Mouse (Mus musculus) common myeloid progenitor, adult 5-6 weeks (primary cell): ENCODE measurements around the gene Boll. TPM values are rescaled to one million over a fixed set of nuclear protein-coding genes. Genes with fewer than 3 reads are reported as not detected.
"Not testable (repeated sequence)": the region's sequence is repeated elsewhere in the genome, so short reads cannot be mapped to it uniquely, and the experiment has no call there.

Experiments
- ATAC-seq: replicated peaks from 2 replicates; pipeline ENCODE4 v1.8.0; 2016; ENCODE audit warnings: low read depth, mild to moderate bottlenecking, moderate TSS enrichment, inconsistent platforms; ENCODE audit not compliant: poor library complexity, severe bottlenecking
- total RNA-seq: library from RNA; stranded (forward); fragments of 200-1000, 187-1606 nt; gene quantifications from 2 replicates; pipeline ENCODE4 v1.2.3, GENCODE M21; 2017

Gene Boll
- total RNA-seq = 1.3 TPM in 1 of 2 replicates, not detected in the other

DNA sequence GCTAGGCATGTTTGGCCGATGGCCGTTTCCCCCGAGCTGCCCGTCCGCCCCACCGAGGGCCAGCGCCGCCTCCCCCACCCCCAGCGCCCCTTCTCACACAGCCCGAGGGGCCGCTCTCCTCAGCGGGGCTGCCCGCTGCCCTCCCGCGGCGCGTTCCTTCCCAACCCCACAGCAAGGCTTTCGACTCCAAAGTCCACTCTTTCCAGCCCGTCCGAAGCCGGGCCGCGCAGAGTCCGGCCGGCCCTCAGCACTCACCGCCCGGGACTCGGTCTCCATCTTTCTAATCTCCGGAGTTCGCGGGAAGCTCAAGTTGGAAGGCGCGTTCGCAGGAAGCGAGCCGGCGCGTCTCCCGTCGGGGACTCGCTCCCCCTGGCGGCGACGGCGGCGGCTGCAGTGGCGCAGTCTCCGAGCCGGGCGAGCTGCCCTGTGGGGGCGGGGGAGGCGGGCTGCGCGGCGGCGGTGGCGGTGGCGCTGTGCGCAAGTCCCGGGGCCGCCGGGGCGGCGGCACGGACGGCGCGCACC is at the start of gene Boll:
TSS of gene Boll (minus strand) at position 426 of the 522 bp plus-strand sequence.
- peak; percentile 79 for ATAC-seq

DNA sequence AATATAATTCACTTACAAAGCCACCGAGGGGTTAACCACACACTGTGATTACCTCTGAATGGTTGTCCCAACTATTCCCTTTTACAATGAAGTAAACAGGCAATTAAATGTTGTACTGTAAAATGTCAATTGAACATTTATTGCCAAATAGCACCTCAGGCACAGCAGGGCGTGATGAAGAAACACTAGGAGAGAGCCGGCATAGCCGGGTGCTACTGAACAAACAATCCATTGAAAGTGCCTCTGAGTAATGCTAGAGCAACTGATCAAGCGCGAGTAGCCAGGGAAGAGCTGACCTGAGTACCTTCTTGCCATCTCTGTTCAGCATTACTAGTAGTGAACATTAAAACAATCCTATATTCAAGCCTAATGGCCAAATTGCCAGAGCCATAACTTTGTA is 49.3 kb upstream of the Boll start:
- ATAC-seq = no peak

DNA sequence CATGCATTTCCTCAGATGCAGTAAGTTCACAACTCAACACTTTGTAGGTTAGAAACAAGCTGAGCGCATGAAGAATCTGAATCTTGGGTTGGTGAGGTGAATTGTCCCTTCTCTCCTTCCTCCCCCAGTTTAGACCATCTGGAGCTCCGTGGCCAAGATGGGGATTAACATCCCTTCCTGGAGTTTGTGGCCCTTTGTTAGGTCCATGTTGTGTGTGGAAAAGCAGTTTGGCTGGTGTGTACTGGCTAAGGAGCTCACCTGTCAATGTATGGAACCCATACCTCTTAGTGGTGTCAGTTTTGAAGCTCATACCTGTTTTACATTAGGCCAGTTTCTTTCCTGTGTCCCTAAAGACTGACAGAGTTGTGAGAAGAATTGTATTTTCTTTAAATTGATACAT is 47.8 kb upstream of the Boll start:
- no peak for ATAC-seq

DNA sequence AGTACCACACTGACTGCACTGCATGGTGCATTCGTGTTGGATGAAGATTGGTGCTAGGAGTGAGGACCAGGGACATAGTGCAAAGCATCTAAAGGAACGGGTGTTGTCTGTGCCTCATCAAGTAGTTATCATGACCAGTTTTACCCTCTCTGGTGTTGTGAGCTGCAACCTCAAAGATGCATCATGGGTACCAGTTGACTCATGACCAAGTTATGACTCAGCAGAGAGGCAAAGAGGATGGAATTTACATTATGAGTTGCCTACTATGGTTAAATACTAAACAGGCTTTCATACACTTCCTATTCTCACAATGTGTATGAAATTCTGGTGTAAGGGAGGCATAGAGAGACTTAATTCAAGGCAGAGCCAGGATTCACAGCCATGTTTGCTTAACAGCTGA is 47.4 kb upstream of the Boll start:
- ATAC-seq = no peak

DNA sequence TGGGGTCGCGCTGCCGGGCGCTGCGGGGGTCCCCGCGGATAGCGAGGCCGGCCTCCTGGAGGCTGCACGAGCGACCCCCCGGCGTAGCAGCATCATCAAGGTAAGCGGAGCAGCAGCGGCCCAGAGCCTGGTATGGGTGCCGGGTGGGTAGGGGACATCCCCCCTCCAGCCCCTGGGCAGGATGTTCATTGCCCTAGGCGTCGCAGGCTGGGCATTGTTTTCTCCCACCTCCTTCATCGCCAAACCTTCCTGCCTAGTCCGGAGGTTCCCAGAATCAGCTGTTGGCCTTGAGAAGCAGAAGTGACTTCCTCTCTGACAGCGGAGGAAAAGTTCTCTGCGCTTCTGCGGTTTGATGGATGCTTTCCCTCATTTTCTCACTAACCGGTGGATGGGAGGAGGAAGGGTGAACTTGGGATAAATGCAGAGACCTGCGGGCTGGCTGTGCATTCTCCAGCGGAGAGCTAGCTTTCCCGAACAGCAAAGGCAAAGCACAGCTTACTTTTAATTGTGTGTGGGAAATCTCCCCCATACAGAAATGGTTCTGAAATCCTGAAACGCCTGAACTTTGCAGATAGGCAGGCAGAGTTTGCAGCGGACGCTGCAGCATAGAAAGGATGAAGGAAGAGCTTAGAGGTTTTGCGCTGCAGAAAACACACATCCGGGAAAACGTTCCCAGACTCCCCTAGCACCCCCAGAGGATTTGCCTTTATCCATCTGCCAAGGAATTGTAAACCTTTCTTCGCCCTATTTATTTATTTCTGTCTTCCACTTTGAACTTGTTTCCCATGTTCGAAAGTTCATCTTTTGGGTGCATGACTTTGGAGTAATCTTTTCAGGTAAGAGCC is 43.5 kb upstream of the Boll start:
- ATAC-seq = no peak

DNA sequence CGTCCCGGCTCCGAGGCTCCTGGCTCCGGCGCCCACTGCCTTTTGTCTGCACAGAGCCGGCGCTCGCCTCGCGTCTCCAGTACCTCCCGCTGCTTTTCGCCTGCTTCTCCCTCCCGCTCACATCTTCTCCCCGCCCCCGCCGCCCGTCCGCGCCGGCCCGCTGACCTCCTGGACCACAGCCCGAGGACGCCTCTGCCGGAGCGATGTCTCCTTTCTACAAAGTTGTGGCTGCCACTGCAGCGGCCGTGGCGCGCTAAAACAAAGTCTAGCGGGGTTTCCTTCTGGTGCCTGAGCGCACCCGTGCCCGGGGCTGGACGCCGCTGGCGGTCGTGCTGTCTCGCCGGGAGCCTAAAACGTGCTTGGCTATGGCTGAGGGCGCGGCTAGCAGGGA is 42.7 kb upstream of the Boll start:
- ATAC-seq = 0 out of 2 replicates have a peak, but pooled peaks have one; percentile 4

DNA sequence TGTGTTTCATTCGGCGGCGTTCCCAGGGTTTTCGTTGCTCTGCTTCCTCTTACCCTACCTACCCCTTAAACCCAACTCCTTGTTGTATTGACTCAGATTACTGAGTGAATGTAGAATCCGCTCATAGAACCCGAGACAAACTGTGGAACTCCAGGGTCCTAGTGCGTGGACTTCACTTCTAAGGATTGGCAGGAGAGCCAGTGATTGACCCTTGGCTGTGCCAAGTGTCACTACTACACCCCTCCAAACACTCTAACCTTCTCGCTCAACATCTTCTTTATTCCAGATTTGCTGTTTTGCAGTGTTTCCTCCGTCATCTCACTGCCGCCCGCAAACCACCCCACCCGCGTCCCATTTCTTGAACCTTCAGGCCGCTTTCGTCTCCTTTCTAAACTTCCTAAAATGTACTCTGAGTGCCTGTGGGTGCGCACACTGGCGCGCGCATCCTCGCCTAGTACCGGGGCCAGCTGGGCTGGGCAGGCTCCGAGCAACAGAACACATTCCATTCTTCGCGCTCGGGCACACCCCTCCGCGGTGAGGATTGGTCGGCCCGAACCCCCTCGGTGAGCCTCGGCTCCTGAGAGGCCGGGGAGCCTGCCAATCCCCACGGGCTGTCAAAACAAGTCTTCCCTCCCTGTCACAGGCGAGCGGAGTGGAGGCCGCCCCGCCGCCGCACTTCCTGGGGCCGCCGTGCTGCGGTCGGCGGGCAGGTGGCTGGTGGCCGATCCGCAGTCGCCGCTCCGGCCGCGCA is 42.2 kb upstream of the Boll start, which contains the start of gene Plcl1:
TSS of gene Plcl1 (plus strand) at position 650 of the 751 bp plus-strand sequence.
- ATAC-seq = peak; percentile 97

DNA sequence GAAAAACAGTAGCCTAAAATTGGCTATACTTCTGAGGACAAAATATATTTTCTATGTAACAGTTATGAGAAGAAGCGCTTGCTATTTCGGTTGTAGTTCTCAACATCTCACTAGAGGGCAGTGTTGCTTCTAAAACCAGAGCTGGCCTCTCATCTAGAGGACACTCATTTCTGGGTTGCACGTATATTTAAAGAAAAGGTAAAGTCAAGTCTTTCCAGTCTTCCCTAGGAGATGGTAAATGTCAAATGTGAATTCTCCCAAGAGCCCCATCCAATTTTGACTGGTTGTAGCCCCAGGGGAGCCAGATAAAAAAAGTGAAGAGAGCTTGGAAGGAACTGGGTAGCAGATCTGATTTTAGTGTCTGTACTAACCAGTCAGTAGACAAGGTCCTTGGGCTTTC is 41.2 kb upstream of the Boll start:
- ATAC-seq = peak; percentile 48

DNA sequence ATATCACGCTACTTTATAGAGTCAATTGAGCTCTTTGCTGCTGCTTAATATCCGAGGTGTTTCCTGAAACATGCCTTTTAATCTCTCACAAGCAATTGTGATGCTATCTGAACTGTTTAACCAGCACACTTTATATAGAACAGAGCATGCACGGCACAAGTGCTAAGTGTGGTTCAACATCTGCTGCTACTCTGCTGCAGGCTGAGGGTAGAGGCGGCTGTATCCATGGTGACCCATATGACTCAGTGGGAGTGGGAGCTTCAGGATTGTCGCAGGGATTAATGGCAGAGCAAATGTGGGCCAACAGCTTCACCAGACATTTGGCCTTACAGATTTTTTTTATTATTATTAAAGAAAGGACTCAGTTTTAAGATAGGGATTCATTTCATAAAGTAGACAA is 36.6 kb upstream of the Boll start:
- no peak for ATAC-seq

DNA sequence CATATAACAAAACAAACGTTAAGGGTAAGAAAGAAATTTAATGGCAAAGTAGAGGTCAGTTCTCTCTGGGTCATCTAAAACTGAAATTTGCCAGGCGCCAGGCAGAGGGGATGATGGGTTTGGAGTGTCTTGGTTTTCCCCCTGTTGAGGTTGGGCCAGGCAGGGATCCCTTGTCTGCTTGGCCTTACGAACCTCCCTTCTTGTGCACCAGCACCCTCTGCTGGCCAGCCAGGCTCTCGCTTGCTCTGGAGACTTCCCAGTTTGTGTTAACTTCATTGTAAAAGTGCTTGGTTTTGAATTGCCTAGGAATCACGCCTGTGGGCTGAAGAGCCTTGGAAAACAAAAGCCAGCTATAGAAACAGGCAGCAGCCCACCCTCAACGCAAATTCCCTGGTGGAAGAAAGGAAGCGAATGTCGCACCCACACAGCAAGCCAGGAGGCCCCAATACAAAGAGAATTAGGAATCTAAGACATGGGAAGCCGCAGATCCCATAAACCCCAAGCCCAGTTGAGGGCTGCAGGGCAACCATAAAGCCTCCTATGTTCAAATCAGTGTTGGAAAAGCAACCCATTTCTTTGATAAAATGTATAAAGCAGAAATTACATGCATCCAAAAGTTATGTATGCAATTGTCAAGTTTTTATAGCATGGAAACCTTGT is 20.0 kb upstream of the Boll start:
- ATAC-seq = peak; percentile 100

DNA sequence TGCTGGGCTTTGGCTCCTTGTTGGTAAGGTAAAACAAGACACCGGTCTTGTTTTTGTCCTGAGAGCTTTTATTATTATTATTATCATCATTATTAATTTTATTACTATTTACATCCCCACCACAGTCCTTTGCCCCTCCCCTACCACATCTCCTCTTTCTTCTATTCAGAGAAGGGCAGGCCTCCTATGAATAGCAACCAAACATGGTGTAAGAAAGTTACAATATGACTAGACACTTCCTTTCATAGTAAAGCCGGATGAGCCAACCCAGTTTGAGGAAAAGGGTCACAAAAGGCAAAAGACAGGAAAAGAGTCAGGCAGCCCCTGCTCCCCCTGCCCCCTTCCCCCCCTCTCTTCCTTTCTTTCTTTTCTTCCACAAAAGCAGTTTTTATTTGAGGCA is 17.3 kb upstream of the Boll start:
- no peak for ATAC-seq

DNA sequence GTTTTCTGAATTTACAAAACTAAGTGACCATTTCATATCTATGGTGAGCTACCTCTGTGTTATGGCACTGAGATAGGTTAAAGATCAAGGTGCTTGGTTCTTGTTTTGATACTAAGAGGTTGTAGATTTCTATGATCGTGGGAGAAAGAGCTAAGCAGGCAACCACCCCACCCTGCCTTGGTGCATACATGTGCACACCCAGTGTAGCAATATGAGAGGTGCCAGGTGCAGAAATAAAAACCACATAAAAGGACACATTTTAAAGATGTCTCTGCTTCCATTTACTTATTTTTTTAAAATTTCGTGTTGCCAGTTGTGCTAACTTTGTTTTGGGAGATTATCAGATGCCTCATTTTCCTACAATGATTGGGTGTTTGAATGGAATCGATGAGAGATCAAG is 9.4 kb upstream of the Boll start:
- no peak for ATAC-seq

DNA sequence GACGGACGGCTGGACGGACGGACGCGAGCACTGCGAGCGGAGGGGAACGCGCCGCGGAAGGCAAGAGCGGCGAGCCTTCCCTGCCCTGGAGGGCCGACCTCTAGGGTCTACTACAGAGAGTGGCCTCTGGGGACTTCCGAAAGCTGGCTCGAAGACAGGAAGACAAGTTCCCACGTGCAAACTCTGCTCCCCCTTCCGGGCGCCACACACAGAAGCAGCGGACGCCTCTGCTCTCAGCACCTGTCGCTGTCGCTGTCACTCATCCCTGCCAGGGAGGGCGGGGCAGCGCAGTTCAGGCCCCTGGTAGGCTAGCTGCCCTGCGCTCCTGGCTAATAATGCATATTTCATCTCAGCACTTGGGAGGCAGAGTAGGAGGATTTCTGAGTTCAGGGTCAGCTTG is 317 bp upstream of the Boll start:
- ATAC-seq = peak; percentile 98

DNA sequence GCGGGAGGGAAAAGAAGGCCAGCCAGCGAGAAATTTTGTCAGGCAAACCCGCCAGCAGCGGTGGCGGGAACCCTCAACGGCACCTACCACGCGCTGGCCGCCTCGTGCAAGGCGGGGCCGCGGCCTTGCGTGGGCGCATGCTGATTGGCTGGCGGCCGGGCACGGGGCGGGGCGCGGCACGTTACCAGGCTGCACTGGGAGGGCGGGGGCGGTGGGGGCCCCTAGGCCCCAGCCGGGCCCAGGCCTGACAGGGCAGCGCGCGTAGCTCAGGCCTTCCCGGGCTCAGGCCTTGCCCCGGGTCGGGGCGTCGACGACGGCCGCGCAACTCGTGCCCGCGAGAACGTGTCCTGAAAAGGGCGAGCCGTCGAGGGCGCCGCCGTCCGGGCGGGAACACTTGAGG is 635 bp downstream of the Boll start:
- ATAC-seq = no peak

DNA sequence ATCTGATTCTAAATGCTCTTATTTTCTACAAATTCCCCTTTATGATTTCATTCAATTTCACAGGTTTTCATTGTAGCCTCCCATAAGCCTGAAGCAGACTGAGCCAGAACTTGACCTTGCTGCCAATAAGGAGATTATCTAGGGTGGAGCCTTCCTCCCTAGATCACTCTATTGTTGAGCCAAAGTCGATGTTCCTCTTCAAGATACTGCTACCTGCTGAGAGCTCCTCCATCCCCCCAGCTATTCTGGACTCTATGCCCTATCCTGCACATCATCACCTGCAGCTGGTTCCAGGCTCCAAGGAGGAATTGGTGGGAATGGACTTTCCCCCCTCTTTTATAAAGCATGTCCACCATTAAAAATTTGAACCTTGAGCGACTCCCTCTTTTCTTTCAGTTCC is 11.4 kb downstream of the Boll start:
- not testable (repeated sequence) for ATAC-seq

DNA sequence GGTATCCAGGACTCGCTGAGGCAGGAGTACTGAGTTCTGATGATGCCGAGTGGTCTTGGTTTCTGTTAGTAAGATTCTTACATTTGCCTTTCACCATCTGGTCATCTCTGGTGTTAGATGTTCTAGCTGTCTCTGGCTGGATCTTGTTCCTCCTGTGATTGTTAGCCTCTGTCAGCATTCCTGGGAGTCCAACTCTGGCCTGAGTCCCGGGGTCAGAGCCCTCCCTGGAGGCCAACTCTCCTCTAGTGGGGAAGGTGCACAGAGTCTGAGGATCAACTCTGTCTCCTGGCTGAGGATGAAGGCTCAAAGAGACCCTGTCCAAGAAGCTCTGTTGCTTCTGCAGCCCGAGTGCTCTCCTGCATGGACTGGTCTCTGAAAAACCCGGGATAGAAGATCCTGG is 37.8 kb downstream of the Boll start:
- ATAC-seq = not testable (repeated sequence)

DNA sequence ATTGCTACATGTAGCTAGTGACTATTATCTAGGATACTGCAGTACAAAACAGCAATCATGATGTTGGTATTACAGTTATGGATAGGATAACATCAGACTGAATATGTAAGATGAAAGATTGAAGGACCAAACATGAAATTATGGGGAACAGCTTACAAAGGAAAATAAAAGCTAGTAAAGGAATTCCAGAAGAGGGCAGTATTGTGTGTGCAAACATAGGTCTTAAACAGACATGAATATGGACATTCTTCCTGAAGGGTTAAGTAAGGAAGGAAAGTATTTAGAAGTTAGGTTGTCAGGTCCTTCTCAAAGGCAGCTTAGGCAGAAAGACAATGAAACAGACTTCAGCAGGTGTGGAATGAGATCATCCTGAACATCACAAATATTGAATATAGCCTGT is 62.2 kb downstream of the Boll start:
- 0 out of 2 replicates have a peak, but pooled peaks have one; percentile 25 for ATAC-seq

DNA sequence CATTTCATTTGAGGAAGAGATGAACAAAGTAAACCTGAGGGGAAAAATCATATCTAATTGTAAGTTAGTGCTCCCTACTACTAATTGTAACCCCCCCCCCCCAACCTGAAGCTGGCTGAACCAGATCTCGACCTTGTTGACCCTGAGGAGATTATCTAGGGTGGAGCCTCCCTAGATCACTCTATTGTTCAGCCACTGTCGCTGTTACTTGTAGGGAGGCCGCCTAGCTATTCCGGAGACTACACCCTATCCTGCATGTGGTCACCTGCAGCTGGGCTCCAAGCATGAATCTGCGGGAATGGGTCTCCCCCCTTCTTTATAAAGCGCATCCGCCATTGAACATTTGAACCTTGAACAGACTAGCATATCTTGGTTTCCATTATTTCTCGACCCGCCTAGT is 84.2 kb downstream of the Boll start:
- ATAC-seq = no peak

DNA sequence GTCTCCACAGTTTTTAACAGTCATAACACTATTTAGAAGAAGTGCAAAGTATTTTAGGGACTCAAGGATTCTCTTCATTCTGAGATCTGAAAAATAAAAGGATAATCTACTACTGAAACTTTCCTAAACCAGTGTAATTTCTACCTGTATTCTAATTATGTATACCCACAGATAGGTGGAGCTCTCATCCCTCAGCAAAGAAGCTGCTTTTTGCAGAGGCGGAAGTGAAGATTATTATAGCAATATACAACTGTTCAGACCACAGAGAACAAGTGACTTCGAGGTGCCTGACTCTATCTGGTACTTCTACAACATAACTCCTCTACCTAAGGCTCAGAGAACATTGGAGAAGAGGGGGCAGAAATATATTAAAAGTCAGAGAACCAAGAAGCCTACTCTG is 97.8 kb downstream of the Boll start:
- ATAC-seq = no peak

DNA sequence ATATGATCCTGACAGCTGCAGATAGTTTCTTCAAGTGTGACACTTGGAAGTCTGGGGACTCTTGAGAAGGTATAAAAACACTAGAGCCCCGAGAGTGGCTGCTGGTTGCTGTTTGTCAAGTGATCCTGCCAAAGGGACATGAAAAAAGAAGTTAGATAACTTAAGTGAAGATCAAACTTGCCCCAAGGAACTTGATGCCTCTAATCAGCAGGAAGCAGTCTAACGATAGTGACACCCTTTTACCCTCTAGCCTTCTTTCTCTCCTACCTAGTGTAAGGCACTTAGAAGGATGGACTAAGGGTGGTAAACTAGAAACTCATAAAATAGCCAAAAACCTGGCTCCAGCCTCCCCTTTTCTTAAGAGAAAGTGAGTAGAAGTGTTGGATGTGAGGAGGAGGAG is 98.9 kb downstream of the Boll start:
- ATAC-seq = peak; percentile 50; the same call in 1 of the 2 replicates

DNA sequence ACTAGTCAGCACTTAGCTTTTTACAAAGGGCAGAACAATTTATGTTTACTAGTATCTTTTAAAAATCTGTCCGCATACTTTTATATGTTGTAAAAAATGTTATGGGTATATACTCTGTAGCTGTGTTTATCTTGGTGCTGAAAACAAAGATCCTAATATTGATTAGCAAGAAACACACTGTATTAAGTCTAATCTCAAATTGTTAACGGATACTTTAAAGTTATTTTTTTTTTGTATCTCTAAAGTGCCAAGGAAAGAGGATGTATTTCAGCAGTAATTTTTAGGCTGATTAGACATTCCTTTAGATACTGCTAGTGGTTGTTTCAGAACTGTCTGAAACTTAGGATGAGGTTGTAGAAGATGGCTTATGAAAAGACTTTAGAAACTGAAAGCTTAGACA is 116.9 kb downstream of the Boll start:
- no peak for ATAC-seq
